Mouse (Mus musculus) gastrocnemius, adult 2 months (tissue): ENCODE results near the gene Ffar4. TPM values are rescaled to one million over a fixed set of nuclear protein-coding genes. Genes with fewer than 3 reads are reported as not detected.

Experiments used
- DNase-seq: peaks from one replicate; pipeline ENCODE4 v3.0.0; 2022
- H3K27ac ChIP-seq: fragments of 200-600 bp; 2 replicates; pipeline ENCODE4 v1.8.1; 2022; ENCODE audit warnings: mild to moderate bottlenecking
- H3K4me3 ChIP-seq: fragments of 200-600 bp; 2 replicates; pipeline ENCODE4 v1.8.1; 2022; ENCODE audit warnings: mild to moderate bottlenecking, moderate library complexity
- CTCF ChIP-seq: fragments of 200-600 bp; IDR thresholded peaks from 2 replicates; pipeline ENCODE4 v1.8.1; 2022; ENCODE audit warnings: antibody characterized with exemption, mild to moderate bottlenecking, moderate library complexity
- intact Hi-C: fragments of 180-260 bp; cut with DNase I; formaldehyde crosslinking; loops from one replicate; pipeline ENCODE4 v1.15.1; 2025
- total RNA-seq, 2 experiments: library from RNA; stranded (reverse); gene quantifications; 2 replicates each; pipeline ENCODE4 v1.2.3; 2021

Ffar4 gene
- total RNA-seq, 2 experiments from 2014 or later = not detected

GRCm38 (mm10) chr19:38114834-38115491 lies 18.1 kb downstream of the Ffar4 start:
- intact Hi-C loops = no loop called here
- Histone ChIP-seq H3K4me3 (no peak overlapping the region), H3K27ac (no peak overlapping the region)
- no peak for TF ChIP-seq CTCF
- DNase-seq = no peak

GRCm38 (mm10) chr19:38120123-38120760 lies 23.4 kb downstream of the Ffar4 start:
- no peak overlapping the region for H3K4me3 ChIP-seq
- TF ChIP-seq CTCF = no peak
- H3K27ac ChIP-seq = no peak overlapping the region
- intact Hi-C loops = no loop called here
- DNase-seq = no peak

GRCm38 (mm10) chr19:38123921-38124320 lies 27.1 kb downstream of the Ffar4 start:
- no peak for TF ChIP-seq CTCF
- intact Hi-C loops = no loop called here
- H3K27ac ChIP-seq = no peak overlapping the region
- no peak for DNase-seq
- H3K4me3 ChIP-seq = peak overlapping the region; percentile 69

GRCm38 (mm10) chr19:38124401-38125218 lies 27.7 kb downstream of the Ffar4 start:
- no peak for TF ChIP-seq CTCF
- DNase-seq = peak; percentile 45
- peak overlapping the region; percentile 69 for H3K4me3 ChIP-seq
- H3K27ac ChIP-seq = peak overlapping the region; percentile 31; the same call in 1 of the 2 replicates
- intact Hi-C loops = no loop called here

- peak within 1 kb of the TSS; percentile 31; the same call in 1 of the 2 replicates for H3K27ac ChIP-seq
- intact Hi-C loops = no loop called here
- no peak for TF ChIP-seq CTCF
- peak within 1 kb of the TSS; percentile 69 for H3K4me3 ChIP-seq
- DNase-seq = no peak
Observed at GRCm38 (mm10) chr19:38125219-38125610, 28.3 kb downstream of the Ffar4 start, which contains the start of gene Rbp4. TSS of gene Rbp4 (minus strand) at chr19:38125281.

GRCm38 (mm10) chr19:38126656-38127055 lies 29.8 kb downstream of the Ffar4 start:
- Histone ChIP-seq H3K27ac (no peak overlapping the region), H3K4me3 (no peak overlapping the region)
- intact Hi-C loops = no loop called here
- no peak for TF ChIP-seq CTCF
- no peak for DNase-seq

- Histone ChIP-seq H3K4me3 (no peak within 1 kb of the TSS), H3K27ac (no peak within 1 kb of the TSS)
- intact Hi-C loops = no loop called here
- TF ChIP-seq CTCF = no peak
- DNase-seq = no peak
Observed at GRCm38 (mm10) chr19:38132481-38132880, 35.6 kb downstream of the Ffar4 start, which contains the start of gene Pde6c. TSS of gene Pde6c (plus strand) at chr19:38132781.

GRCm38 (mm10) chr19:38133986-38134385 lies 37.1 kb downstream of the Ffar4 start:
- TF ChIP-seq CTCF = no peak
- Histone ChIP-seq H3K4me3 (no peak overlapping the region), H3K27ac (no peak overlapping the region)
- DNase-seq = no peak
- intact Hi-C loops = no loop called here

- DNase-seq = no peak
- no peak for TF ChIP-seq CTCF
- intact Hi-C loops = no loop called here
- H3K27ac ChIP-seq = no peak overlapping the region
- no peak overlapping the region for H3K4me3 ChIP-seq
Observed at GRCm38 (mm10) chr19:38134806-38135205, 37.9 kb downstream of the Ffar4 start.

GRCm38 (mm10) chr19:38143540-38144271 lies 46.8 kb downstream of the Ffar4 start:
- intact Hi-C loops = no loop called here
- H3K4me3 ChIP-seq = no peak overlapping the region
- H3K27ac ChIP-seq = no peak overlapping the region
- DNase-seq = no peak
- no peak for TF ChIP-seq CTCF

GRCm38 (mm10) chr19:38156243-38156642 lies 59.4 kb downstream of the Ffar4 start:
- no peak for TF ChIP-seq CTCF
- H3K27ac ChIP-seq = no peak overlapping the region
- no peak for DNase-seq
- intact Hi-C loops = no loop called here
- no peak overlapping the region for H3K4me3 ChIP-seq

GRCm38 (mm10) chr19:38161648-38162354 lies 64.9 kb downstream of the Ffar4 start:
- no peak for DNase-seq
- intact Hi-C loops = no loop called here
- TF ChIP-seq CTCF = no peak
- Histone ChIP-seq H3K4me3 (no peak overlapping the region), H3K27ac (no peak overlapping the region)

Other genes with a start within 250 kb of the Ffar4 start
- gene Myof, start 53.5 kb upstream of the Ffar4 start, total RNA-seq = 1 to 10 TPM; 4.7 to 6.4 TPM
- gene Cep55, start 42.1 kb upstream of the Ffar4 start, total RNA-seq = not detected
- gene Rbp4, start 28.2 kb downstream of the Ffar4 start, total RNA-seq = 1 to 10 TPM; 1.1 to 1.7 TPM
- gene Pde6c, start 35.7 kb downstream of the Ffar4 start, total RNA-seq = not detected
- gene Fra10ac1, start 127.1 kb downstream of the Ffar4 start, total RNA-seq = 10 to 100 TPM; 10.5 to 15.7 TPM
- 10 to 100 TPM in 1 of 2 experiments, 1 to 10 TPM in 1; 1.7 to 12.1 TPM for gene Lgi1, start 167.5 kb downstream of the Ffar4 start, total RNA-seq